Mouse (Mus musculus) embryonic facial prominence, embryonic 10.5 days (tissue): ENCODE results near the gene Nfix. TPM values are rescaled to one million over a fixed set of nuclear protein-coding genes. Genes with fewer than 3 reads are reported as not detected.

Experiments used
- DNase-seq: peaks from one replicate; pipeline ENCODE4 v3.0.0-alpha.2; 2017; ENCODE audit warnings: low spot score
- H3K27ac ChIP-seq: fragments of 300-500 bp; sonication (generic); replicated peaks from 2 replicates; pipeline ENCODE4 v1.5.1; 2016; ENCODE audit warnings: mild to moderate bottlenecking
- H3K27me3 ChIP-seq: fragments of 300-500 bp; sonication (generic); replicated peaks from 2 replicates; pipeline ENCODE4 v1.6.1; 2016; ENCODE audit warnings: low read depth, mild to moderate bottlenecking; ENCODE audit not compliant: poor library complexity, severe bottlenecking
- H3K36me3 ChIP-seq: fragments of 300-500 bp; sonication (generic); replicated peaks from 2 replicates; pipeline ENCODE4 v1.6.1; 2016; ENCODE audit warnings: mild to moderate bottlenecking, moderate library complexity
- H3K4me1 ChIP-seq: fragments of 300-500 bp; sonication (generic); 2 replicates; pipeline ENCODE4 v1.6.1; 2016
- H3K4me3 ChIP-seq: fragments of 300-500 bp; sonication (generic); 2 replicates; pipeline ENCODE4 v1.5.1; 2016; ENCODE audit warnings: mild to moderate bottlenecking, moderate library complexity
- H3K9me3 ChIP-seq: fragments of 300-500 bp; sonication (generic); 2 replicates; pipeline ENCODE4 v1.6.1; 2016; ENCODE audit warnings: mild to moderate bottlenecking
- WGBS: fragments of 180-500 bp; shearing (Covaris S2); methylation state at CpG from one replicate; pipeline ENCODE4 v1.1.7; 2016; 5-methylcytosine and 5-hydroxymethylcytosine counted together
- polyA plus RNA-seq: library from polyadenylated mRNA; unstranded; fragments of >200 nt; fragmentation: Nextera tagmentation; extraction: Ambion mirVana; gene quantifications from 2 replicates; pipeline ENCODE4 v1.2.1, GENCODE M21; 2016

The Nfix gene
- polyA plus RNA-seq, 1 experiment from 2014 or later, result 0.77 TPM

- Histone ChIP-seq H3K4me3 (peak overlapping the region; percentile 42), H3K27ac (no peak overlapping the region), H3K36me3 (no peaks in the 10 kb centered on the region), H3K9me3 (no peaks in the 10 kb centered on the region), H3K4me1 (peaks cover 22% of the 10 kb centered on the region), H3K27me3 (peaks cover 32% of the 10 kb centered on the region)
- DNase-seq, result peak; percentile 87
- WGBS, result 1% methylated on average over 18 of the region's 18 CpGs
Observed at GRCm38 (mm10) chr8:84823653-84824052, 23.5 kb upstream of the Nfix start.

DNA sequence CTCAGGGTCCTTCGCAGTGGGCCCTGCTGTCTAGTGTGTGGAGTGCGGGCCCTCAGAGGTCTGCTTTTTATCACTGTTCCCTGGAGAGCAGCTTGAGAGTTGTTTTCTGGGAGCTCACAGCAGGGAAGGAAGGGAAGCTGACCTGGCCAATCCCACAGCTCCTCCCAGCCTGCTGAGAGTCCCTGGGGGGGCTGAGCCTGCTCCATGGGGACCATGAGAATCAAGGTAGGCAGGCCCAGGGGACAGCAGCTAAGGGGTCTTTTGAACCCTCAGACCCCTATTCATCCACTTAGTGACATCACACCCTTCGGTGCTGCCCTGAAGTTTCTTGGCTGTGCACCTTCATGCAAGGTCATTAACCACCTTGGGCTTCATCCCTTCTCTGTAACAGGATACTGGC is 22.6 kb upstream of the Nfix start, which contains the start of gene Dand5:
TSS of gene Dand5 (minus strand) at position 101 of the 400 bp plus-strand sequence.
- DNase-seq, result no peak

GRCm38 (mm10) chr8:84816117-84816516 is 16.0 kb upstream of the Nfix start:
- H3K4me3 ChIP-seq, result no peak overlapping the region
- H3K27ac ChIP-seq, result no peak overlapping the region
- WGBS, result 80% methylated on average over 17 of the region's 17 CpGs
- peaks cover 66% of the 10 kb centered on the region for H3K27me3 ChIP-seq
- H3K4me1 ChIP-seq, result peaks cover 15% of the 10 kb centered on the region
- H3K9me3 ChIP-seq, result no peaks in the 10 kb centered on the region
- DNase-seq, result no peak
- no peaks in the 10 kb centered on the region for H3K36me3 ChIP-seq

More for the DNA sequence above, 22.6 kb upstream of the Nfix start, which contains the start of gene Dand5:
- peaks cover 22% of the 10 kb centered on the region for H3K4me1 ChIP-seq
- H3K9me3 ChIP-seq, result no peaks in the 10 kb centered on the region
- peak within 1 kb of the TSS; percentile 42 for H3K4me3 ChIP-seq
- H3K27me3 ChIP-seq, result peaks cover 32% of the 10 kb centered on the region
- no peaks in the 10 kb centered on the region for H3K36me3 ChIP-seq
- H3K27ac ChIP-seq, result no peak within 1 kb of the TSS
- WGBS, result 24% methylated on average over 3 of the region's 3 CpGs

- Histone ChIP-seq H3K4me1 (peaks cover 20% of the 10 kb centered on the region), H3K4me3 (no peak overlapping the region; the same call in 1 of the 2 replicates), H3K36me3 (no peaks in the 10 kb centered on the region), H3K27me3 (peaks cover 68% of the 10 kb centered on the region), H3K9me3 (no peaks in the 10 kb centered on the region), H3K27ac (no peak overlapping the region)
- DNase-seq, result peak; percentile 92
- WGBS, result 9% methylated on average over 9 of the region's 9 CpGs
Observed at GRCm38 (mm10) chr8:84815547-84815946, 15.4 kb upstream of the Nfix start.

DNA sequence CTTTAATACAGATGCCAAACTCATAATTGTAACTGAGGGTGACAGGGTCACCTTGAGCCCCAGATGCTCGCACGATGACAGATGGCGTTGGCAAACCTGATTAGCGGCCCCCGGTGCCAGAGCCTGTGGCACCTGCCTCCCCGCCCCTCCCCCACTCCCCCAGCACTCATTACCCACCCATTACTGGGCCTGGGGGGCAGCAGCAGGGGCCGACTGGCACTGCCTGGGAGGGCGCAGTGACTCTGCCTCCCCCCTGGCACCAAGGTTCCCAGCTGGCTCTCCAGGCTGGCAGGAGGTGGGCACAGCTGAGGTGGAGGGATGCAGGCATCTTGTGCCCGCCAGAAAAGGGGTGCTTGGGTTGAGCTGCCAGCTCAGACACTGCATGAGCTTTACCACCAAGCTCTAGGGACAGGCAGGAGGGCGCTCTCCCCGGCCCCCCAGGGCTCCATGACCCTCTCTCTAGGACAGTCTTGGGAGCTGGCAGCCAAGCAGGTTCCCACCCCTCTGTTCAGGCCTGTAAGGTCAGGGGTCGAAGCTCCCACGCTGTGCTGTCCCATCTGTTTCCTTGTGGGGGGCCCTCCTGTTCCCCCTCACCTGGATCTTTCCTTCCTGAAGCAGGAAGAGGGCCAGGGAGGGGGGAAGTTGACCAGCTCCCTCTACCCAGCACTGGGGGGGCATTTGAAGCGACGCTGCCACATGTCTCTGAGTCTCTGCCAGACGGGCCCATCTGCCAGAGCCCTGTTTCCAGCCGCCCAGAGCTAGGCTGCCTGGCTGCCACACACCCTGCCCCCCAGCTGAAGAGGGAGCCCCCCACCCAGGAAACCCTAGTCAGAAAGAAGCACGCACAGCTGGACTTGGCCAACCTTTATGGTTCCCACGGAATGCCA is 14.7 kb upstream of the Nfix start:
- Histone ChIP-seq H3K27ac (no peak overlapping the region), H3K36me3 (no peaks in the 10 kb centered on the region), H3K4me1 (peaks cover 20% of the 10 kb centered on the region), H3K4me3 (no peak overlapping the region), H3K9me3 (no peaks in the 10 kb centered on the region), H3K27me3 (peaks cover 75% of the 10 kb centered on the region)
- 49% methylated on average over 19 of the region's 19 CpGs for WGBS
- no peak for DNase-seq

DNA sequence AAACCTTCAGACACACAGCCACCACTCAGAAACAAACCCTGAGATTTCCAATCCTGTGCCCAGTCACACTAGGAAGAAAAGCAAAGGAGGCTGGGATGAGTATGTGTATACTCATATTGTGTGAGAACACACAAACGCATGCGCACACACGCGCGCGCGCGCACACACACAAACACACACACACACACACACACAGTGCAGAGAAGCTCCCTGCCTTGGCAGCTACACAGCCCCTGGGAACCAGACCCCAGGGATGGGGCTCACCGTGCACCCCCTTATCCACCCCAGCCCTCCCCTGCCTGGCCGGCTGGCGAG is 14.1 kb upstream of the Nfix start:
- DNase-seq, result no peak
- no peak overlapping the region for H3K27ac ChIP-seq
- H3K9me3 ChIP-seq, result no peaks in the 10 kb centered on the region
- WGBS, result 85% methylated on average over 11 of the region's 11 CpGs
- H3K4me3 ChIP-seq, result no peak overlapping the region
- peaks cover 20% of the 10 kb centered on the region for H3K4me1 ChIP-seq
- peaks cover 81% of the 10 kb centered on the region for H3K27me3 ChIP-seq
- no peaks in the 10 kb centered on the region for H3K36me3 ChIP-seq

DNA sequence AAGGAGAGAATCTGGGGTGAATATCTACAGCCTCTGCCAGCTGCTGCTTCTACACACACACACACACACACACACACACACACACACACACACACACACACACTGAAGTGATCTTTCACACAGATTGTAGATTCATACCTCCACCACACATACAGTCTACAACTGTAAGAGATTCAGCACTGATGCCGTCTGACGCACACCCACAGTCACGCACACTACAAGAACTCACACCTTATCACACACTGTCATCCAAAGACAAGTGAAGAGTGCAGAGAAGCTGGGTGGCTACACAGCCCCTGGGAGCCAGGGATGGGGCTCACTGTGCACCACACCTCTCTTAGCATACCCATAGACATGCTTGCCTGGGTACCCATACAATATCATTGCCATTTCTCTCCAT is 13.7 kb upstream of the Nfix start:
- H3K27me3 ChIP-seq, result peaks cover 84% of the 10 kb centered on the region
- H3K4me3 ChIP-seq, result no peak overlapping the region
- no peaks in the 10 kb centered on the region for H3K36me3 ChIP-seq
- WGBS, result 91% methylated on average over 3 of the region's 3 CpGs
- no peak overlapping the region for H3K27ac ChIP-seq
- H3K4me1 ChIP-seq, result peaks cover 20% of the 10 kb centered on the region
- DNase-seq, result no peak
- no peaks in the 10 kb centered on the region for H3K9me3 ChIP-seq

GRCm38 (mm10) chr8:84813059-84813458 is 12.9 kb upstream of the Nfix start:
- WGBS, result 1% methylated on average over 5 of the region's 5 CpGs
- H3K4me1 ChIP-seq, result peaks cover 20% of the 10 kb centered on the region
- H3K27ac ChIP-seq, result no peak overlapping the region
- DNase-seq, result peak; percentile 81
- no peaks in the 10 kb centered on the region for H3K36me3 ChIP-seq
- H3K27me3 ChIP-seq, result peaks cover 92% of the 10 kb centered on the region
- no peaks in the 10 kb centered on the region for H3K9me3 ChIP-seq
- H3K4me3 ChIP-seq, result no peak overlapping the region

- Histone ChIP-seq H3K27me3 (peaks cover 99% of the 10 kb centered on the region), H3K27ac (peak overlapping the region; percentile 30; the same call in 1 of the 2 replicates), H3K9me3 (no peaks in the 10 kb centered on the region), H3K4me3 (peak overlapping the region; percentile 52), H3K4me1 (peaks cover 20% of the 10 kb centered on the region), H3K36me3 (no peaks in the 10 kb centered on the region)
- DNase-seq, result no peak
- WGBS, result 20% methylated on average over 10 of the region's 10 CpGs
Observed at GRCm38 (mm10) chr8:84811303-84811702, 11.2 kb upstream of the Nfix start.

- peaks cover 99% of the 10 kb centered on the region for H3K27me3 ChIP-seq
- DNase-seq, result peak; percentile 92
- H3K27ac ChIP-seq, result peak overlapping the region; percentile 30; the same call in 1 of the 2 replicates
Observed at GRCm38 (mm10) chr8:84810896-84811295, 10.8 kb upstream of the Nfix start.

GRCm38 (mm10) chr8:84809941-84810280 is 9.8 kb upstream of the Nfix start:
- Histone ChIP-seq H3K4me3 (no peak overlapping the region), H3K4me1 (peaks cover 14% of the 10 kb centered on the region), H3K27me3 (peaks cover 99% of the 10 kb centered on the region), H3K9me3 (peaks cover 4% of the 10 kb centered on the region; the same call in 1 of the 2 replicates), H3K27ac (no peak overlapping the region), H3K36me3 (no peaks in the 10 kb centered on the region)
- 75% methylated on average over 5 of the region's 5 CpGs for WGBS
- no peak for DNase-seq

More at GRCm38 (mm10) chr8:84810896-84811295, 10.8 kb upstream of the Nfix start:
- H3K4me1 ChIP-seq, result peaks cover 20% of the 10 kb centered on the region
- H3K9me3 ChIP-seq, result peaks cover 4% of the 10 kb centered on the region; the same call in 1 of the 2 replicates
- peak overlapping the region; percentile 52 for H3K4me3 ChIP-seq
- 1% methylated on average over 32 of the region's 32 CpGs for WGBS
- H3K36me3 ChIP-seq, result no peaks in the 10 kb centered on the region

DNA sequence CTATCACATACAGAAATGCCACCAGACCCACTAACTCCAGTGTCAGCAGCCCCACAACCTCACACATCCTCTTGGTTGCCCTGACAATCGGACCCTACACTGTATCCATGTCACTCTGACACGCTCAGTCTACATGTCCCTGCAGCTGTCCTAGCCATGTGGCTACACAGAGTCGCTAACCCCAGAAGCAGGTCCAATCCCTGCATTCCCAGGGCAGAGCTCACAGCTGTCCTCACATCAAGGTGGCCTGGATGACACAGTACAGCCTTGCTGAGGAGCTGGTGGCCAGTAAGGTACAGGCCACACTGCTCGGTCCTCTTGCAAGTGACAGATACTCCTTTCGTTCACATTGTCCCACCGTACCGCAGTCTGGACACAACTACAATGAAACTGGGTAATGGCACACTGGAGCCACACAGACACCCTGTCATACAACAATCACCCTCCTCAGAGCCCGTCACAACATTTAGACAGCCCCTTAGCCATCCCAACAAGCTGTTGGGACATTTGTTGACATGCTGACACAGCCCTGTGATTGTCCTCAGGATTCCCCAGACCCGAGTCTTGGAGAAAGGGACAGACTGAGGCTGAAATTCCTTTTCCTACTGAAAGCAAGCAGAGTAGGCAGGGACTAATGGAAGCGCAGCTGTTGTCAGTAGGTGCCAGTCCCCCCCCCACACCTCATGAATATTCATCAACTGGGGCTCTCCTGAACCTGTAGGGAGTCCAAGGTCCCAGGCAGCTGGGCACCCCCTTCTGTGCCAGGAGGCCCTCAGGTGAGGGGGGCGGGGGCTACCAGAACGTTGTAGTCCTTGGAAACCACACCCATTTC is 9.2 kb upstream of the Nfix start:
- Histone ChIP-seq H3K27me3 (peaks cover 99% of the 10 kb centered on the region), H3K27ac (no peak overlapping the region), H3K9me3 (peaks cover 4% of the 10 kb centered on the region; the same call in 1 of the 2 replicates), H3K4me3 (no peak overlapping the region), H3K4me1 (peaks cover 9% of the 10 kb centered on the region), H3K36me3 (no peaks in the 10 kb centered on the region)
- 54% methylated on average over 12 of the region's 12 CpGs for WGBS
- DNase-seq, result no peak
